ENCODE assay signal across 15 mouse cellular contexts in genomic region chr5:43845646-43846045, GRCm38 (mm10). TPM values are rescaled to one million over a fixed set of nuclear protein-coding genes. Genes with fewer than 3 reads are reported as not detected.
"Had no signal": no experiment of that assay in that cellular context is flagged by ENCODE, and none has a peak within 500 bp of the region (broad histone marks: within the 10 kb centered on the region; RNA-seq: fewer than 3 reads in every experiment).

No protein-coding gene starts in this region.

- H3K4me2 ChIP-seq: liver, embryonic 11.5 days; liver, embryonic 15.5 days had no signal

- H3K27me3 ChIP-seq: liver, embryonic 15.5 days had no signal

- ATAC-seq: intestine, postnatal 0 days had no signal

- H3K4me3 ChIP-seq: limb, embryonic 10.5 days; liver, embryonic 15.5 days; midbrain, embryonic 10.5 days; myocyte had no signal

- H3K9ac ChIP-seq: liver, embryonic 15.5 days had no signal

- H3K36me3 ChIP-seq: limb, embryonic 10.5 days; liver, embryonic 15.5 days; midbrain, embryonic 10.5 days had no signal

- H3K27ac ChIP-seq: kidney, postnatal 0 days; limb, embryonic 10.5 days; liver, embryonic 15.5 days; midbrain, embryonic 10.5 days had no signal

- H3K9me3 ChIP-seq: liver, embryonic 15.5 days had no signal

- H3K4me1 ChIP-seq: liver, embryonic 15.5 days had no signal

- DNase-seq: kidney, adult 9 months; kidney, postnatal 36 days; lung, adult 2 months; midbrain, embryonic 14.5 days; thymus, adult 18-20 months; thymus, postnatal 14 days had no signal

RNA-seq across cellular contexts. Expression of gene Bst1, which starts 27.0 kb away (rescaled TPM):
- total RNA-seq: left cerebral cortex, adult 18-20 months had no signal
- polyA plus RNA-seq: midbrain, embryonic 10.5 days; midbrain, embryonic 14.5 days; myocyte; neural tube, embryonic 11.5 days had no signal
